Mouse (Mus musculus) left cerebral cortex, postnatal 36 days (tissue): ENCODE results near the gene Ryr3. TPM values are rescaled to one million over a fixed set of nuclear protein-coding genes. Genes with fewer than 3 reads are reported as not detected.

Experiments used
- DNase-seq, 2 experiments: peaks; one replicate each; pipeline ENCODE4 v3.0.0; 2021 to 2022; ENCODE audit warnings: low spot score in 2 of 2, mixed read lengths in 1 of 2
- intact Hi-C: fragments of 180-260 bp; cut with DNase I; formaldehyde crosslinking; loops from one replicate; pipeline ENCODE4 v1.15.1; 2025
- total RNA-seq, 2 experiments: library from RNA; stranded (reverse); gene quantifications; 2 replicates each; pipeline ENCODE4 v1.2.3; 2021

Gene Ryr3
- total RNA-seq, 2 experiments from 2014 or later, result 23.0 to 39.3 TPM

DNA sequence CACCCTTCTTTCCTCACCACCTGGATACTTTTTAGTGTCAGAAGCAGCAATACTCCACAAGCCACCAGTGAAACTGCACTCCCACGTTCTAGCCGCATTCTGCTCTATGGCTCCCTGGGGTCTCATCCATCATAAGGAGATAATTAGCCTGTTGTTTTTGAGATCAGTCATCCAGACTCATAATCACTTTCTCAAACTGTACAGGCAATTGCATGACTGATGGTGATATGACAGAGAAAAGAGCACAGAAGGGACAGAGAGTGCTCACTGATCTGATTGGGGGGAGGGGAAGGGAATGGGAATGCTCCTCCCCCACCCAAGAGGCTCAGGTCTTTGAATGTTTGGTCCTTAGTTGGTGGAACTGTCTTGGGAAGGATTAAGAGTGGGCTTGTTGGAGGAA, 397.8 kb downstream of the Ryr3 start:
- DNase-seq, result no peak
- intact Hi-C loops, result no loop called here

DNA sequence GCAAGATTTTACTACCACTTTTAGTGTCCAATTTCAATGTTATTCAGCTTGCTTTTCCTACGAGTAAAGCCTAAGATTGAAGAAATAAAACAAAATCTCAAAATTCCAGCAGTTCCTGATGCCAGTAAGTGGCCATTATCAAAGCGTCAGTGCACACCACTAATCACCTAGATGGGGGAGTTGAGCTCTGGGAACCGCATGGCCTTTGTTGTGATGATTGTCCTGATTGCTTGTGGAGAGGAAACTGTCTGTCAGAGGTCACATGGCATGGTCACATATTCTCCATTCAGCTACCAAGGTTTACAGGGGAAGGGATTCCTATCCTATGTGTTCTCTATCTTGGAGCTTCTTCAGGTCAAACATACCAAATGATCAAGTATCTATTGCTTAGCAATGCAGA, 399.9 kb downstream of the Ryr3 start:
- DNase-seq, result no peak
- intact Hi-C loops, result no loop called here

DNA sequence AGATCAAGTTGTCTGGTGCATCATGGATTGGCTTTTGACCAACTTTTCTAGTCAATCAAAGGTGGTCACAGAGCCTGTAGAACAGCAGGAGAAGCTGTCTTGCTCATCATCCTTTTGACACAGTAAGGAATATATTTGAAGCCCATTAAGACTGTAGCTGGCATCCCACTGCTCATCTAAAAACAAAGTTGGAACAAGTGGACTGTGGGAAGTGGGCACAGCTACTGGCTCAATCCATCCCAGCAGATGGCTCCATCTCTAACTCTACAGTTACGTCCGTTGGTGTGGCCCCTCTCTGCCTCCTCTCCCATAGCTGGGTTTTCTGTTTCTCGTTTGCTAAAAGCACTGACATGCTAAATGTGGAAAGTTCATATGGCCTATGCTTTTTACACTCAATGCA, 400.9 kb downstream of the Ryr3 start:
- DNase-seq, result no peak
- intact Hi-C loops, result no loop called here

DNA sequence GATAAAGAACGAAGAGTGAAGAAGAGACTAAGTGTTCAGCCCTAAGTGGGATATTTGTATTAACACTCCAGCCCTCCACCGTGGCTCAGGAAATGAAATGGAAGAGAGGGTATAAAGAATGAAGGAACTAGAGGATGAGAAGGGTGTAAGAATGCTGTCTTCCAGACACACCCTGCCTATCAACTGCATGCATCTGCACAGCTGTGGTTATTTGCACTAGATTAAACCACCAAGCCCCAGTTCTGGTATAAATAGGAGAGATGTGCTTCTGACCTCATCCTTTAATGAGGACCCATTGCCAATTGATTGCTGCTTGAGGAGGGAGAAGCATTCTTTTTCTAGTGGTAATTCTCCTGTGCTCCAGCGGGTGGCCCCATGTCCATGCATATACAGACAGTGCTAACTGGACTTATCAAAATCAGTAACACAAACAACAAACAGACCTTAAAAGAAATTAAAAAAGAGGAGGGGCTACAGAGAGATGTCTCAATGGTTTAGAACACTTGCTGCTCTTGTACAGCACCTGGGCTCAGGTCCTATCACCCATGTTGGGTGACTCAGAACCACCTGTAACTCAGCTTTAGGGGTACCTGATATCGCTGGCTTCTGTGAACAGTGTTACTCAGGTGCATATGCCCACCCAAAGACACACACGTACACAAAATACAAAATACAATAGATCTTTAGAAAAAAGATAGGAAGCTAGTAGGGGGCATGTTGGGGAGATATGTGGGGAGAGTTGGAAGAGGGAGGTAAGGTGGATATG, 404.1 kb downstream of the Ryr3 start:
- DNase-seq, result no peak
- intact Hi-C loops, result no loop called here

DNA sequence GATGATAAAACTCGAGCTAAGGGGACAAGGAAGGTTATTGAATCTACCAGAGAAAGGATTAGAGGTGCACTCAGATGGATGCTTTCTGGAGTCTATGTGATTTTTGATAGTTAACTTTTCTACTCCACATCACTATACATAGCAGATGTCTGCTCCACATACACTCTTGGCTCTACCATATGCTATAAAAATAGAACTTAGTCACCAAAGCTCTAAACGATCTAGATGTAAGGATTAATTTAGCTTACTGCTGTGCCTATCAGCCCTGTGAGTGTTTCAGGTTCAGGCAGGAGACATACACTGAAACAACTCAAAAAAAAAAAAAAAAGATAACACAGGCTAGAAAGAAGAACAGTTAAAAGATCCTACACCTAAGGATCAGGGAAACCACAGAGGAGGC, 410.9 kb downstream of the Ryr3 start:
- DNase-seq, result no peak
- intact Hi-C loops, result loop anchor here (10.0 kb wide), 1 partner anchor 249 kb away; no protein-coding TSS in a partner anchor

DNA sequence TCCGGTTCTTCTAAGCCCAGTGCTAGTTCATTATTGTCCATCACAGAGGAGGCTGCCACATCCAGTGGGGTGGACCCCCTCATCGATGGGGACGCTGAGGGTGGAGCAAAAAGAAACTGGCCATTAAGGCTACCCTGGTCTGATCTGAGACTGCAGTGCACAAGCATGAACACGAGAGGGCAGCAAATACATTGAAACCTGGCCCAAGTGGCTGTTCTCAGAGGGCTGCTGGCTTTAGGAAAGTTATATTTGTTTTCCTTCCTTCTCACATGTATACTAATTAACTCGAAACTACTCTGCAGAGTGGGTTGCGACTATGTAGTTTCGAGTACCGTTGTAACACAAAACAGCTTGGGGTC, 416.9 kb downstream of the Ryr3 start:
- peak; percentile 45 to 64 for DNase-seq
- intact Hi-C loops, result loop anchor here (2.0 to 10.0 kb wide), 3 partner anchors 221 to 502 kb away; no protein-coding TSS in a partner anchor

DNA sequence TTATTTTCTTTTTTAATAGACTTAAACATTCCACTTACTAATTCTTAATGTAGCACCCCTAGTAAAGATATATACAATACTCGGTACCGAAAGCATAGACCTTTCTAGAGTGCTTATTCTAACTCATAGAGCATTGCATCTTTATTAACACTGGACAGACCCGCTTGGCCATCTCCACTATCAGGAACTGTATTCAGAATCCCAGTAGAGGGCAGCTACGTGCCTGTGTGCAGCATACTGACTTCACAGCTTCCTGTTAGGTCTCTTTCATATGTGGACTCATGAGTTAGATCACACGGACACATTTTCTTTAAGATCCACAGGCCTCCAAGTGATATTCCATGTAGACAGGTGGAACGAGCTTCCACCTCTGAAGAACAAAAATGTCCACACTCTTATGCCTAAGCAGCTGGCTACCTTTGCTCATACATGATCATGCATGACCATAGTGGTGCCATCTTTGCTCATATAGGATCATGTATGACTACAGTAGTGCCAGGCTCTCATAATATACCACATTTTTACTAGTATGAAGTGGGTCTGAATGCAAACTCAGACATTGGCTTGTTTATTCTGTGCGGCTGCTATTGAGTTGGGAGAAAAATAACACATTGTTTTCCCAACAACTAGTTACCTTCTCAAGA, 417.4 kb downstream of the Ryr3 start:
- DNase-seq, result no peak
- intact Hi-C loops, result no loop called here

DNA sequence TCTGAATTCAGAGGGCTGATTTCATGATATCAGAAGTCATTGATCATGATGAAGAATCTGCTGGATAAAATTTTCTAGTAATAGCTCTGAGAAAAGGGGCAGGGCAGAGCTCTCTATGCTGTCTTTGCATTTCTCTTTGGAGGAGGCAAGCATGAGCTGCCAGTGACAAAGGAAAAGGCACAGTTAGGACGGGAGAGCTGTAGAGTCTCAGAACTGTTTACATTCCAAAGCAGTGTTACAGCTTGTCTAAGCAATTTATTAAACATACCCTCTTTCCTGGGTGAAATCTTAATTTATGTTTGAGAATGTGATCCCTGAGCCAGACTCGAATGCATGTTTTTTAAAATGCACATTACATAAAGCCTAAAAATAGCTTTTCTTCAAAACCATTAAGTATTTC, 435.3 kb downstream of the Ryr3 start:
- no peak for DNase-seq
- intact Hi-C loops, result no loop called here

DNA sequence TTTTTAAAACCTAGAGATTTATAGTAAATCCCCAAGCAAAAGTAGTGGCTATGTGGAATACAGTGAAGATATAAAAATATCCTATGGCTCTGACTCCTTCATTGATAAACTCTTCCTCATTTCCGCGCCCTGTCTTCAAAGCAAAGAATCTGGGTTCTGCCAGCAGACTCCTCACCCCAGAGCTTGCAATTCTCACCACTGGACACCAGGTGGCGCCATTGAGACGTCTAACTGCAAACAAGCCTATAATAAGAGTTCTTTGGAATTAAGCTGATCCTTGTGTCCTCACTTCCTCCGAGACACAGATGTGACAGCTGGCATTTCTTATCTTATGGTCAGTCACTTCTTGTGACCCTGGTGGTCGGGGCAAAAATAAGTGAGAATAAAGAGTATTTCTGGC, 442.1 kb downstream of the Ryr3 start:
- DNase-seq, result peak; percentile 66 to 76
- intact Hi-C loops, result loop anchor here (2.0 kb wide), 1 partner anchor 528 kb away; no protein-coding TSS in a partner anchor

DNA sequence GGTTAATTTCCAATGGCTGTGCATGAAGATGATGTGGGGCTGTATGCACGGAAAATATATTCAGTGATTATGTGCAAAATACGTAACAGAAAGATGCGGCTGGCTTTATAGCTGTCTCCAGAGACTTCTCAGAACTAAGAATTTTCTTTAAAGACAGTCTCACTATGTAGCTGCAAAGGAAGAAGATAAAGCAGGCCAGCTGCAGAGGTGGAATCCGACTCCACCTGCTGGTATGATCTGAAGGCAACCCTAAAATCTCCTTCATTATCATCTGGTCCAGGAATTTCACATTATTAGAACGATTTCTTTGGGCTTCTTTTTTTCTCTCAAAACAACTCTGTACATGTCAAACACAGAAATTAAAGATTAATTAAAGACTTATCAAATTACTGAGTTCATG, 449.2 kb downstream of the Ryr3 start:
- no peak for DNase-seq
- intact Hi-C loops, result loop anchor here (2.0 to 5.0 kb wide), 2 partner anchors 230 to 267 kb away; no protein-coding TSS in a partner anchor

DNA sequence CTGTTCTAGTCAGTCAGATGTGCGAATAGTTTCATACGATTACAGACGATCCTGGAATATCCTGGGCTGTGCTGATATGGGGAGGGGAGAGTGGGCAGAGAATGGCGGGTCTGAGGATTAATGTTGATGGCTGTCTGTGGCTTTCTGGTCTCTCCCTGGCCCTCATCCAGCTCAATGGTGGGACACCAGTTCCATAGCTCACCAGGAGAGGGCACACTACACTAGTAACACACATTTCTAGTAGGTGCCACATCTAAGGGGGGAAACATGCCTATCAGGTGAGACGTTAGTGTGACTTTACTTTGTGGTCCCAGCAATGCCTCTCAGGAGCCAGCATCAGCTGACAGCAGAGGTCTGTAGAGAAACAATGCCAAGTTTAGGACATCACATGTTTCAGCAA, 451.9 kb downstream of the Ryr3 start:
- intact Hi-C loops, result loop anchor here (5.0 kb wide), 1 partner anchor 228 kb away; no protein-coding TSS in a partner anchor
- no peak for DNase-seq

DNA sequence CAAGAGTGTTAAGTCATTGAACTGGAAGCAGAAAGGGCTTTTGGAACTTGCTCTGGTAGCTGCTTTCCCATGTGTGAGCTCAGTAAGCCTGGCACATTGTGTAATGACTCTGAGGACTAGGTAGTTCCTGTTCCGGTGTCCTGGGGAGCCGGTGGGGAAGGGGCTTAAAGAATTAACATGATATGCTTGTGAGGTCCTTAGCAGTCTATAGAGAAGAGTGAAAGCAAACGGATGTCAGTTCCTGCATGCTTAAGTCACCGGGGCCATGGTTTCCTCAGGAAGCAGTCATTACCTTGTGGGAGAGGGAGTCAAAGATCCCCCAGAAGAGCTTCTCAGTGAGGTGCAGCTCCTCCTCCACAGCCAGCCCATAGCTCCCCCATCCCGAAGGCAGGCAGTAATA, 452.6 kb downstream of the Ryr3 start:
- intact Hi-C loops, result no loop called here
- no peak for DNase-seq

DNA sequence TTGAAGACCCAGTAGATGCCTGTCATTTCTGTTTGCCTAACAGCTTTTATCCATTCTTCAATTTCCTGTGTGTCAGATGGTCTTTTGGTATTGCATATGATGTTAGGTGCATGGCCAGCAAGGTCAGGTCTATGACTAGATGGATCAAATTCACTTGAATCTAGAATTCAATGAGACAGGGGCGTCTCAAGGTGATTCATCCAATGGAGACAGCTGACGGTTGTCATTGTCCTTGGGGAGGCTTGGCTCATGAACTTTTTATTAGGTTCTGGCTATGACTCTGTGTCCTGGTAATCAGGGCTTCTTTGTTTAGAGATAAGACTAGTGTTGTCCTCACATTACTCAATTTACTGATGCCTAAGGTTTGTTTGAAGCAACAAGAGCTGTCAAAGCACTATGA, 454.9 kb downstream of the Ryr3 start:
- intact Hi-C loops, result no loop called here
- DNase-seq, result no peak

DNA sequence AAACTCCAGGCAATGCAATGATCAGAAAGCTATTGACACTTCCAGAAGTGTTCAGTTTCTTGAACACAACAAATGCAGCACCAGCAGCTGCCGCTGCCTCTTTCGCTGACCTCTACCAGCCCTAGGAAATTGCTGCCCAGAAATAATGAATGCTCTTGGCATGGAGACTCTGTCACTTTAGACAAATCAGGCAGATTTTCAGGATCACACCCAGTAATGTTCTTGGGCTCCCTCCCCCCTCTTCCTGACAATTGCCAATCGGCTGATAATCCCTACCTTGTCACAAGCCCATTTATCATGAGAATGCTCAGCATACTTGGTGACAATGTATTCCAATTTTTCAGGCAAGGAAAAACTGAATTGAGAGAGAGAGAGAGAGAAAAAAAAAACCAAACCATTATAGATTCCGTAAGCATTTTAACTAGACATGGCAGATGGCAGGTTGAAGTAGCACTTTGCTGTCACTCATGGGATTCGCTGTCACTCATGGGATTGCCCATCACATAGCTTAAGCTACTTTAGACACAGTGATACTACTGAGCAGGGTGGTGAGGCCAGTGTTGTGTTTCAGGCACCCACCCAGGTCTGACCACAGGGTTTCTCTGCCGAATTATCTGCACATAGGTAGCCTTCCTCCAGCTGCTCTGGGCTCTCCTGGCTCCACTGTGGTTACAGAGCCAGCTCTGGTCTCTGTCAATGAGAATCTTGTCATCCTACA, 455.5 kb downstream of the Ryr3 start:
- no peak for DNase-seq
- intact Hi-C loops, result no loop called here

DNA sequence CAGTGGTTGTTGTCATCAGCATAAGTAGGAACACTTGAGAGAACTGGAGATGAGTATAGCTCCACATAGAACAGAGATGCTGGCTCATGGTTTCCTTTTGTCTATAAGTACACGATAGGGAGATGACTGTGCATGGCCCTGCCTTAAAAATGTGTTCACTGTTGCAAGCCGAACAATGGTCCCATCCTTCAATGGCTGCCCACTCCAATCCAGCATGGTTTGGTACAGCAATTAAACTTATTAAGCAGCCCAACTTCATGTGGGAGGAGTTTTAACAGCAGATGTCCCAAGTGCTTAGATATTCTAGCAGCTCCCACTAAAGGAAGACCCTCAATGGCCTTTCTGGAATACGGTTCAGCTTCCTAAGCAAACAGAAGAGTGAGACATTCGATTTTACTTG, 456.2 kb downstream of the Ryr3 start:
- no peak for DNase-seq
- intact Hi-C loops, result no loop called here

DNA sequence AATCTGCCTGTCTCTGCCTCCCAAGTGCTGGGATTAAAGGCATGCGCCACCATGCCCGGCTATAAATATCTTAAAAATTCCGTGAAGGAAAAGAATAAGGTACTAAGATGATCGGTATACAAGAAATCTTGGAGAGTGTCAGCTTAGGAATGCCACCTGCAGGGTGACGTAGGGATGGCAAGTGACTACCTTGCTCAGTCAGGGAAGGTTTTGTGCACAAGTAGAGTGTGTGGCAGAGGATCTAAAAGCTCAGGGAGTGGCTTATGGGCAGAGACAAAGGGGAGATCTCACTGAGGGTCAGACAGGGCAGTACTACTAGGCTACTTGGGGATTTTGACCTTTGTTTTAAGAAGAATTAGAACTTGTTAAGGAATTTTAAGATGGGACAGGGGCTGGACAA, 457.2 kb downstream of the Ryr3 start:
- intact Hi-C loops, result no loop called here
- no peak for DNase-seq

DNA sequence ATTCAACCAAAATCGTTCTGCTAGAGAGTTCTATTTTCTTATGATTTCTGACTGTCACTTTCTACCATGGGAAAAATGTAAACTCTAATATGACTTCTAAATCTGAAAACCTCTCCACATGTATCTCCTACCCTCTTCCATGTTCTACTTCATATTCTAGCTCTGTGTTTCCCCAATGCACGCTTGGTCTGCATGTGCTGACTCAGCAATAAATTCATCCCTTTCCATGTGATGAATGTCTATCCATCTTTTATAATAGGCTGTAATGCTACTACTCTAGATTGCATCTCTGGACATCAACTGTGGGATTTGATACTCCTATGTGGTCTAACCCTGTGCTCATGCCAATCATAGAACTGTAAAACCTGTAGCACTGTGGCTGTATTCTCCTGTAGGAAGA, 458.2 kb downstream of the Ryr3 start:
- intact Hi-C loops, result no loop called here
- no peak for DNase-seq

DNA sequence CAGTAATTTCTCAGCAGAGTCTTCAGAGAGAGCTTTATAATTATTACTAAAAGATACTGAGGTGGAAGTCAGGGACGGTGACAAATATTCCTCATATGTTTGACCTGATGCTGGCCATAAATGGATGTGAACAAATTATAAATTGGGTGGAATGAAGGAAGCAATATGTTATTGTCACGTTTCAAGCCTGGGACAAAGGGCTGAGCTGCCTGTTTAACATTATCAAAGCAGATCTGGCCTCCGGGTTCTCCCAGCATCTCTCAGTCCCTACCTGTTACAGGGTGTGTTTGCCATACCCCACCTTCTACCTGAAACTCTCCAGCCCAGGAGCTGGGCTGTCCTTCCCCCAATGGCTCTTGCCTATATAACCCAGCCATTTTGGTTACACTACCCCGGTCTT, 463.6 kb downstream of the Ryr3 start:
- intact Hi-C loops, result no loop called here
- DNase-seq, result no peak

DNA sequence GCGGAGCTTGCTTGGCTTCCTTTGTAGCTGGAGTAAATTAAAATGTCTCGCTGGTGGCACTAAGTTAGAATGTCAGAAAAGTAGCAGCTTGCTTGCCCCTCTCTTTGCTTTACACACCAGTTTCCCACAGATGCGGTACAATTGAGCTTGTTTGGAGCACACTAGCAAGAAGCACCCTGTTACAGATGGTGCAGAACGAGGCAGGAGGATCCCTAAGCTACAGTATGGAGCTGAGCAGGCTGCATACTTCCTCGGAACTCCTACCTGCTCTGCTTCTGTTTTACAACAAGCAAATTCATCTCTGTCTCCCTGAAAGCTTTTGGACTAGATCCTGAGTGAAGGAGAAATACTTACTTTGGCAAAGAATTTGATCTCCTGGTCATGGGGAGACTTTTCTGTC, 465.5 kb downstream of the Ryr3 start:
- no peak for DNase-seq
- intact Hi-C loops, result no loop called here

DNA sequence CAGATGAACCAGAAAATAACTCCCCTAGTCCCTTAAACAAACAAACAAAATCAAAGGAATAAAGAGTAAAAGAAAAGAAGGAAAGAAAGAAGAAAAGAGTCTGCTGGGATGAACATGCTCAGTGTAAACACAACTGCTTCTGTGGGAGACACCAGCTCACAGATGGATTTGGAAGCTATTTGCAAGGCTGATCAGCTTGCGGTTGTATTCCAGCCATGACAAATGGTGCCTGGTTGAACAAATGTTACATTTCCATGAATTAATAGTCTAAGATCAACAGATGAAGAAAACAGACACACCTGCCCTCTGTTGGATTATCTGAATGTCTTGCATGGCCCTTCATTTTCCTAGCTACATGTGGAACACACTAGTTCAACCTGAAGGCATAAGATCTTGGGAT, 468.4 kb downstream of the Ryr3 start:
- DNase-seq, result no peak
- intact Hi-C loops, result no loop called here

DNA sequence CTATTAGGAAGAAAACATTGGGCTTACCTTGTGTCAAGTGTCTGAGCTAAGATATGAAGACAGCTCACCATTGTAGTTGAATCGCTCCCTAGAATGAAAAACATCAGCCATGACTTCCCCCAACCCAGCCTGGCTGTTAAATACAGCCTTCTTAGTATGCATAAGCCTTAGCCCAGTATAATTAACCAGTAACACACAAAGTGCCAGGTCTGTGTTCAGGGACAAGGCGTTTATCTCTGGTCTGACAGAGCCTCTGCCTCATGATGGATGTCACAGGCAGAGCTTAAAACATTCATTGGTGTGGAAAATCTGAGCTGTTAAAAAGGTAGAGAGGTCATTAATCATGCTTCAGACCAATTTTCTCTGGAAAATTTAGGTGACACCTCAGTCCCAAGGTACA, 484.0 kb downstream of the Ryr3 start:
- no peak for DNase-seq
- intact Hi-C loops, result no loop called here
